Mouse (Mus musculus) small intestine, adult 2 months (tissue): ENCODE measurements around the gene Tmed9.

ENCODE experiments used
- CTCF ChIP-seq: fragments of 200-500 bp; IDR thresholded peaks from 2 replicates; pipeline ENCODE4 v1.5.1; 2012; ENCODE audit warnings: low read depth, mild to moderate bottlenecking, control low read depth, inconsistent platforms, low read length, moderate library complexity, mixed read lengths; ENCODE audit not compliant: insufficient replicate concordance, insufficient read length; ENCODE audit errors: extremely low read depth
- POLR2A ChIP-seq: fragments of 200-500 bp; IDR thresholded peaks from 2 replicates; pipeline ENCODE4 v1.6.1; 2012; ENCODE audit warnings: low read depth, mild to moderate bottlenecking, control low read depth, inconsistent platforms, low read length, moderate library complexity

DNA sequence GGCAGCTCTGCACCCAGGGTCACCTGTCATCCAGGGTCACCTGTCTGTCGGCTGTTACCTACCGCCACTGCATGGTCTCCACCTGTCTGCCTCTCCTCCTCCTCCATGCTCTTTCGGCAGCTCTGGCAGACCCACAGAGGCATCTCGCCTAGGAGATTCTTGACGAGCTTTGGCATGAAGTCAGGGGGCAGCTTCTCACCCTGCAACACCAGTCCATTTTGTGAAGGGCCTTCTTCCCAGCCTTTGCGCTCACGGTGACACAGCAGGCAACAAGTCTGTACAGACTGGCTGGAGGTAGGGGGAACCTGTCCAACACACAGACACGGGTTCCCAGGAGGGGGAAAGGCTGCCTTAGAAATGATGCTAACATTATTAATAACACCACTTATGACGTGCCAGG is 17.6 kb upstream of the Tmed9 start:
- TF ChIP-seq CTCF (no peak), POLR2A (no peak)
